Mouse (Mus musculus) liver, embryonic 11.5 days (tissue): ENCODE results near the gene Slc41a1. TPM values are rescaled to one million over a fixed set of nuclear protein-coding genes. Genes with fewer than 3 reads are reported as not detected.

Experiments used
- ATAC-seq: fragments of 200-750 bp; cut with Nextera tagmentation; replicated peaks from 2 replicates; pipeline ENCODE4 v1.8.0; 2017; ENCODE audit warnings: moderate number of reproducible peaks, mild to moderate bottlenecking, moderate TSS enrichment, moderate library complexity; ENCODE audit not compliant: low FRiP score
- DNase-seq: peaks from one replicate; pipeline ENCODE4 v3.0.0-alpha.2; 2017; ENCODE audit warnings: low spot score
- H3K27ac ChIP-seq: fragments of 300-500 bp; sonication (generic); 2 replicates; pipeline ENCODE4 v1.5.1; 2014; ENCODE audit warnings: mild to moderate bottlenecking, low read depth, low read length, control low read depth
- H3K27me3 ChIP-seq: fragments of 300-500 bp; sonication (generic); replicated peaks from 2 replicates; pipeline ENCODE4 v1.6.1; 2014; ENCODE audit warnings: low read length, mixed read lengths; ENCODE audit not compliant: control insufficient read depth, insufficient read depth
- H3K36me3 ChIP-seq: fragments of 300-500 bp; sonication (generic); 2 replicates; pipeline ENCODE4 v1.6.1; 2014; ENCODE audit warnings: mild to moderate bottlenecking, low read length, moderate library complexity, mixed read lengths; ENCODE audit not compliant: control insufficient read depth, insufficient read depth
- H3K4me1 ChIP-seq: fragments of 300-500 bp; sonication (generic); replicated peaks from 2 replicates; pipeline ENCODE4 v1.6.1; 2014; ENCODE audit warnings: low read length, mixed read lengths; ENCODE audit not compliant: control insufficient read depth, insufficient read depth
- H3K4me2 ChIP-seq: fragments of 300-500 bp; sonication (generic); 2 replicates; pipeline ENCODE4 v1.6.1; 2014; ENCODE audit warnings: mild to moderate bottlenecking, control low read depth, moderate library complexity
- H3K4me3 ChIP-seq: fragments of 300-500 bp; sonication (generic); 2 replicates; pipeline ENCODE4 v1.5.1; 2014; ENCODE audit warnings: low read depth, low read length, control low read depth
- H3K9ac ChIP-seq: fragments of 300-500 bp; sonication (generic); 2 replicates; pipeline ENCODE4 v1.6.1; 2014; ENCODE audit warnings: low read depth, low read length, control low read depth
- H3K9me3 ChIP-seq: fragments of 300-500 bp; sonication (generic); 2 replicates; pipeline ENCODE4 v1.6.1; 2016; ENCODE audit warnings: low read length, inconsistent platforms, mixed read lengths; ENCODE audit not compliant: control insufficient read depth
- WGBS: fragments of 180-500 bp; shearing (Covaris S2); extraction: QIAGEN DNeasy Blood & Tissue Kit; methylation state at CpG from one replicate; pipeline ENCODE4 v1.1.7; 2014; 5-methylcytosine and 5-hydroxymethylcytosine counted together
- polyA plus RNA-seq: library from polyadenylated mRNA; unstranded; fragments of >200 nt; fragmentation: Nextera tagmentation; extraction: Ambion mirVana; gene quantifications from 2 replicates; pipeline ENCODE4 v1.2.1, GENCODE M21; 2014

The Slc41a1 gene
- polyA plus RNA-seq, 1 experiment from 2014 or later = 5.2 TPM

DNA sequence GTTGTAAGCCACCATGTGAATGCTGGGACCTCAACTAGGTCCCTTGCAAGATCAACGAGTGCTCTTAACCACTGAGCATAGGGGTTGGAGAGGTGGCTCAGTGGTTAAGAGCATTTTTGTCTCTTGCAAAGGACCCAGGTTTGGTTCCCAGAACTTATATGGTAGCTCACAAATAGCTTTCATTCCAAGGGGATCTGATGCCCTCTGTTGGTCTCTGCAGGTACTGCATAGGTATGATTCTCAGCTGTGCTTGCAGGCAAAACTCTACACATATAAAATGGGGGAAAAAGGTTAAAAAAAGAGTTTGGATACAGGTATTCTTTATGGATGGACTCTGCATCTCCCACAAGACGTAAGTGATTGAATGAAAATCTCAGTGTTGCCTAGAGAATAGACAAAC lies 55.5 kb downstream of the Slc41a1 start:
- H3K4me2 ChIP-seq = no peak overlapping the region
- no peaks in the 10 kb centered on the region for H3K9me3 ChIP-seq
- no peaks in the 10 kb centered on the region for H3K36me3 ChIP-seq
- DNase-seq (no peak), ATAC-seq (no peak)
- no peaks in the 10 kb centered on the region for H3K27me3 ChIP-seq
- no peak overlapping the region for H3K4me3 ChIP-seq
- WGBS = 42% methylated on average over 2 of the region's 2 CpGs
- H3K27ac ChIP-seq = no peak overlapping the region
- no peak overlapping the region for H3K9ac ChIP-seq
- no peaks in the 10 kb centered on the region for H3K4me1 ChIP-seq

DNA sequence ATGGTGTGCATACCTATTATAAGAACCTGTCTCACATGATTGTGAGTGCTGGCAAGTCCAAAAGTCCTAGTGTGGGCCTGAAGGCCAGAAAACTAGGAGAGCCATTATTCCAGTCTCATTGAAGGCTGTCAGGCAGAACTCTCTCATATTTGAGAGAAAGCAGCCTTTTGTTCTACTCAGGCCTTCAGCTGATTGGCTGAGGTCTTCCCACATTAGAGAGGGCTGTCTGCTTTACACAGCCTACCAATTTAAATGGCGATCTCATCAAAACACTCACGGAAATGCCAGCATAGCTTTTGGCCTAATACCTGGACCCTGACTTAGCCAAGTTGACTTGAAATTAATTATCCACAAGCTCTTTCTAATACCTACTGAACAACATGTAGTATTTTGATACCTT lies 58.9 kb downstream of the Slc41a1 start:
- DNase-seq (no peak), ATAC-seq (no peak)
- H3K4me2 ChIP-seq = no peak overlapping the region
- no peaks in the 10 kb centered on the region for H3K4me1 ChIP-seq
- H3K27ac ChIP-seq = no peak overlapping the region
- H3K4me3 ChIP-seq = no peak overlapping the region
- no peak overlapping the region for H3K9ac ChIP-seq
- H3K9me3 ChIP-seq = no peaks in the 10 kb centered on the region
- 69% methylated on average over 2 of the region's 2 CpGs for WGBS
- no peaks in the 10 kb centered on the region for H3K36me3 ChIP-seq
- H3K27me3 ChIP-seq = no peaks in the 10 kb centered on the region

DNA sequence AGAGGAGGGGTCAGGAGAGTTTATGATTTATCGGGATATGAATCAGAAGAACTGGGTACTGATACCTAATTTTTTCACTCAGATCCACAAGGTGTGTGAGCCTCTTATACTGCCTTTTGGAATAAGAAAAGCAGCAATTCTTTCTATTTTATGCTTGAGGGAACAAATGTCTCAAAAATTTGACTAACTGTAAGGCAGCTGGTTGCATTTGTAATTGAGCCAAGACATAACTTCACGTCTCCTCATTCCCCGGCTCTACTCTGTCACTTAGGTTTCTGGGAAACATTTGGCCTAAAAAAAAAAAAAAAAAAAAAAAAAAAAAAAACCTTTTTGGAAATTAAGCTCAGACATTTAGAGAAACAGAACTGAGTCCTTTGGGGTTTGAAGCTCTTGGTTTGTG lies 59.3 kb downstream of the Slc41a1 start:
- Histone ChIP-seq H3K4me1 (no peaks in the 10 kb centered on the region), H3K9me3 (no peaks in the 10 kb centered on the region), H3K9ac (no peak overlapping the region), H3K27me3 (no peaks in the 10 kb centered on the region), H3K4me2 (no peak overlapping the region), H3K36me3 (no peaks in the 10 kb centered on the region), H3K27ac (no peak overlapping the region), H3K4me3 (no peak overlapping the region)
- DNase-seq (no peak), ATAC-seq (no peak)
- WGBS = 87% methylated on average over 3 of the region's 3 CpGs

DNA sequence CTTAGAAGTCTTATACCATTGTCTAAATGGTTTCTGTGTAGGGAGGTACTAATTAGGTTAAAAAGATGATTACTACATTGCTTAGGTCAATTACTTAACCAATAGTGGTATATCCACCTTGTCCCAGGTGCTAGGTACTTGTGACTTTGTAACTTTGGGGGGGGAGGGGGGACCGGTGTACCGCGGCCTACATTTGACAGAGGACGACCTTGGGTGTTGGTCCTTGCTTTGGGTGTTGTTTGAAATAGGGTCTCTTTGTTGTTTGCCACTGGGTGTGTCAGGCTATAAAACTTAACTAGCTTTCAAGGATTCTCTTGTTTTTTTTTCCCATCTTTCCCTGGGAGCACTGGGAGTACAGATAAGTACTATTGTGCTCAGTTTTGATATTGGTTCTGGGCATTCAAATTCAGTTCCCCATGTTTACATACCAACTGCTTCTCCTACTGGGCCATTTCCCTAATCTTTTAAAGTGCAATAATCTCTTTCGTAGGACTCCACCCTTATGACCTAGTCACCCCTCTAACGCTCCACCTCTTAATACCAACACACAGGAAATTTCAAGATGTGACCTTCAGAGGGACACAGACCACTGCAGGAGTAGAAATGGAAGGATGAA lies 62.9 kb downstream of the Slc41a1 start:
- Histone ChIP-seq H3K36me3 (no peaks in the 10 kb centered on the region), H3K27me3 (no peaks in the 10 kb centered on the region)
- no peak for ATAC-seq

DNA sequence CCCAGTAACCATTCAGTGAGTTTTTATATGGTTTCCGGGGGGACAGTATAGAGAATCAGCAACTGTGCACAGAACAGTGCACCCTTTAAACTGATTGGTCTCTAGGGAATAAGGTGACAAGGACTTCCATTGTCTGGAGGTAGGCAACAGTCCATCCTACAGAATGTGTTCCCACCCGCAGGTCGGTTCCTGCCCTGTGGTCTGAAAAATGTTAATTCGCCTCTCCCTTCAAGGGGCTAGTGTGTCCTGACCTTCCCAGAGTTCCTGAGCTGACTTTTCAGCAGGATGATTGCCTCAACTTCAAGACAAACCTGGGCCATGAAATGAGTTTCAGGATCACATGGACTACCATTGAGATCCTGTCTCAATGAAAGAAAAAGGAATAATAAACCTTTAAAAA lies 64.1 kb downstream of the Slc41a1 start:
- Histone ChIP-seq H3K4me3 (no peak overlapping the region), H3K27ac (no peak overlapping the region), H3K4me2 (no peak overlapping the region), H3K9ac (no peak overlapping the region), H3K4me1 (no peaks in the 10 kb centered on the region), H3K36me3 (no peaks in the 10 kb centered on the region), H3K27me3 (no peaks in the 10 kb centered on the region), H3K9me3 (no peaks in the 10 kb centered on the region)
- no peak for ATAC-seq
- whole genome bisulfite sequencing = 77% methylated on average over 4 of the region's 4 CpGs
- no peak for DNase-seq

More for the DNA sequence above, 62.9 kb downstream of the Slc41a1 start:
- Histone ChIP-seq H3K9ac (no peak overlapping the region), H3K4me1 (no peaks in the 10 kb centered on the region), H3K9me3 (no peaks in the 10 kb centered on the region), H3K4me2 (no peak overlapping the region), H3K4me3 (no peak overlapping the region), H3K27ac (no peak overlapping the region)
- 71% methylated on average over 6 of the region's 6 CpGs for WGBS
- DNase-seq = no peak

Other genes starting within 250 kb of the Slc41a1 start
- gene Avpr1b, start 228.3 kb upstream of the Slc41a1 start, polyA plus RNA-seq = not detected in 2 replicates
- gene Ctse, start 189.2 kb upstream of the Slc41a1 start, polyA plus RNA-seq = 9.3 and 10.6 TPM in 2 replicates
- gene Rab7b, start 138.8 kb upstream of the Slc41a1 start, polyA plus RNA-seq = 0.53 and 1.1 TPM in 2 replicates
- gene Slc26a9, start 83.5 kb upstream of the Slc41a1 start, polyA plus RNA-seq = not detected in 2 replicates
- gene Pm20d1, start 30.1 kb upstream of the Slc41a1 start, polyA plus RNA-seq = 2.8 and 4.6 TPM in 2 replicates
- gene Rab29, start 39.7 kb downstream of the Slc41a1 start, polyA plus RNA-seq = 20.4 and 20.6 TPM in 2 replicates
- 52.3 and 53.2 TPM in 2 replicates for gene Nucks1, start 83.0 kb downstream of the Slc41a1 start, polyA plus RNA-seq
- 3.5 and 3.8 TPM in 2 replicates for gene Slc45a3, start 135.5 kb downstream of the Slc41a1 start, polyA plus RNA-seq
- gene Elk4, start 180.1 kb downstream of the Slc41a1 start, polyA plus RNA-seq = 17.8 and 20.9 TPM in 2 replicates
- gene Mfsd4a, start 240.6 kb downstream of the Slc41a1 start, polyA plus RNA-seq = 9.9 and 10.8 TPM in 2 replicates